Mouse (Mus musculus): ENCODE measurements around the gene Arl4d. TPM values are rescaled to one million over a fixed set of nuclear protein-coding genes. Genes with fewer than 3 reads are reported as not detected.
A peak's percentile ranks its signal among the peaks of the same experiment; 100 is the strongest.

Gene Arl4d
- polyA plus RNA-seq, 1 experiment from 2014 or later, result 6.3 TPM

DNA sequence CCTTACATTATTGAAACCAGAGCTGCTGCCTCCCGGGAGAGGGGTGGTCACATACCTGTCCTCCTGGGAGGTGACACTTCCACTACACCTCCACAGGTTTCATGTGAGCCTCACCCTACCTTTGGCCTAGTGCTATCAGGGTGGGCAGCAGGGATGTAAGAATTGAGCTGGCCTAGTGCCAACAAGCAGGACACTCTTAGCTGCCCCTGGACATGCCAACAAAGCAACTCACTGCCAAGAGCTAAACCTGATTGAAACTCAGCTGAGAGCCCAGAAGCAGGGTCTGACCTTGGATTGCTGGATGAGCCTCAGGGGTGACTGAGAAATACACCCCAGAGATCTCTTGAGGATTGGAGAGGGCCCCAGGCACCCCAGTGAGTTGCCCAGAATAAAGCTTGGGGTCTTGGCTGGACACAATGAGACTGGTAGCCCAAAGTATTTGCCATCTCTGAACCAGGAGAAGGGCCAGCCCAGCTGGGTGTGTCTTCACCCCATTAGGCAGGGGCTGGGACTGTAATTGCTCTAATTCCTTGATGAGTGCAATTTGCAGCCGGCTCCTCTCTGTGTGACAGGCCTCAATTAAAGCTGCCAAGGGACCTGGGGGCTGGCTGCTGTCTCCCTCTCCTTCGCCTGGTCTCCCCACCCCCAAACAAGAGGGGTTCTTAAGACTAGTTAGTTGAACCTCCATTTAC is 15.4 kb downstream of the Arl4d start:
- Histone ChIP-seq H3K9me3 (ENCODE audit: control insufficient read depth) (no peaks in the 10 kb centered on the region), H3K9ac (ENCODE audit: low read depth, low read length) (no peak overlapping the region), H3K4me2 (replicated peaks; ENCODE audit: low read depth) (no peak overlapping the region), H3K27me3 (replicated peaks; ENCODE audit: control insufficient read depth, insufficient read depth, low read length) (no peaks in the 10 kb centered on the region), H3K4me3 (ENCODE audit: low read depth, low read length) (no peak overlapping the region), H3K36me3 (ENCODE audit: control insufficient read depth, insufficient read depth) (no peaks in the 10 kb centered on the region), H3K4me1 (replicated peaks; ENCODE audit: control insufficient read depth, insufficient read depth, low read length) (no peaks in the 10 kb centered on the region), H3K27ac (ENCODE audit: low read depth, low read length) (no peak overlapping the region; the same call in 1 of the 2 replicates)
- ATAC-seq, result no peak
- 49% methylated on average over 3 of the region's 3 CpGs for WGBS
- no peak for TF ChIP-seq CTCF (IDR thresholded peaks at IDR 0.05; ENCODE audit: low read depth)

DNA sequence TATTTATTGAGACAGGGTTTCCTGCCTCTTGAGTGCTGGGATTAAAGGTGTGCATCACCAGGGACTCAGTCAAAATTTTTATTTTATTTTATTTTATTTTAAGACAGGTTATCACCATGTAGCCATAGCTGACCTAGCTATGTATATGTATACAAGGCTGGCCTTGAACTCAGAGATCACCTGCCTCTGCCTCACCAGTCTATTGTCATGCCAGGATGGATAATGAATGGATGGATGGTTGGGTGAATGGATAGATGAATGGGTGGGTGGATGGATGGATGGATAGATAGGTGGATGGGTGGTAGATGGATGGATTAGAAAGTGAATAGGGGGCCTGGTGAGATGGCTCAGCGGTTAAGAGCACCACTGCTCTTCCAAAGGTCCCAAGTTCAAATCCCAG is 16.6 kb downstream of the Arl4d start:
- Histone ChIP-seq H3K9ac (ENCODE audit: low read depth, low read length) (no peak overlapping the region), H3K4me1 (replicated peaks; ENCODE audit: control insufficient read depth, insufficient read depth, low read length) (no peaks in the 10 kb centered on the region), H3K27me3 (replicated peaks; ENCODE audit: control insufficient read depth, insufficient read depth, low read length) (no peaks in the 10 kb centered on the region), H3K36me3 (ENCODE audit: control insufficient read depth, insufficient read depth) (no peaks in the 10 kb centered on the region), H3K4me3 (ENCODE audit: low read depth, low read length) (no peak overlapping the region), H3K27ac (ENCODE audit: low read depth, low read length) (no peak overlapping the region), H3K4me2 (replicated peaks; ENCODE audit: low read depth) (no peak overlapping the region), H3K9me3 (ENCODE audit: control insufficient read depth) (no peaks in the 10 kb centered on the region)
- TF ChIP-seq CTCF (IDR thresholded peaks at IDR 0.05; ENCODE audit: low read depth), result no peak
- ATAC-seq, result no peak
- WGBS, result 77% methylated on average over 1 of the region's 1 CpGs

- Histone ChIP-seq H3K4me1 (replicated peaks; ENCODE audit: control insufficient read depth, insufficient read depth, low read length) (no peaks in the 10 kb centered on the region), H3K36me3 (ENCODE audit: control insufficient read depth, insufficient read depth) (no peaks in the 10 kb centered on the region), H3K9me3 (ENCODE audit: control insufficient read depth) (no peaks in the 10 kb centered on the region), H3K27ac (ENCODE audit: low read depth, low read length) (no peak overlapping the region), H3K9ac (ENCODE audit: low read depth, low read length) (no peak overlapping the region), H3K27me3 (replicated peaks; ENCODE audit: control insufficient read depth, insufficient read depth, low read length) (no peaks in the 10 kb centered on the region), H3K4me2 (replicated peaks; ENCODE audit: low read depth) (no peak overlapping the region), H3K4me3 (ENCODE audit: low read depth, low read length) (no peak overlapping the region)
- no peak for ATAC-seq
- 39% methylated on average over 7 of the region's 7 CpGs for WGBS
- TF ChIP-seq CTCF (IDR thresholded peaks at IDR 0.05; ENCODE audit: low read depth), result no peak
Observed at GRCm38 (mm10) chr11:101682410-101682960, 17.1 kb downstream of the Arl4d start.

DNA sequence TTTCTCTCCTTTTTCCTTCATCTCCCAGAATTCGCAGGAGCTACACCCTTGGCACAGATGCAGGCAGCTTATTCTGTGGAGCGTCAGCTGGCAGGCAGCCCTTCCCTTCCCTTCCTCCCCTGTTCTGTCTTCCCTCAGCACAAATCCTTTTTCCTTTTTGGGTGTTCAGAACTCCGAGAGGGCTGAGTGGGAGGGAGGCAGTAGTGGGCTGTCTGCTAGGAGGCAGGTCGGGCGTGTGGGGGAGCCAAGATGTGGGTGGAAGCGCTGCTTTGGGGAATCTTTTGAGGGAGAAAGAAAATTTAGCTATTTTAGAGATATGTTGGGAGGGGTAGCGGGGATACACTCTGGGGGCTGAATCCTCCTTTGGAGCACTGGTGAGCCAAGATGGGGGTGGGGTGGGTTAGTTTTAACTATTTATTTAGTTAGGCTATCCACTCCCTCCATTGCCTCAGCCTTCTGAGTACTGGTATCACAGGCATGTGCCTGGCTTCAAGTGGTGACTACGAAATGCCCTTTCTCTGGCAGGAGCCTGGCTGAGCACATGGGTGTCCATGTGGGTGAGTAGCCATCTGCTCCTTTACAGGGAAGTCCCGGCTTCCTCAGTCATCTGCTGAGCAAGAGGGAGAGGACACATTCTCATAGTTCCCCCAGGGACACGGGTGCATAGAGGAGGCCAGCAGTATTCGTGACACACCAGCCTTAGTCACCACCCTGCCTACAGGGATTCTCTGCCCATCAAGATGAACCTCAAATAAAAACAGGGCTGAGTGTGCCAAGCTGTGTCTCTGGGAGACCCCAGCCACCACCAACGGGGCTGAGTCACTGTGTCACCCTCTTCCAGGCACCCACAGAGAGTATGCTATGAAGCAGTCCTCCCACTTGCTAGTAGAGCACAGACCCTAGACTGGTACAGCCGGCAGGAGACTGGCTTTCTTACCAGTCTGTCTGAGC is 22.3 kb downstream of the Arl4d start:
- Histone ChIP-seq H3K9ac (ENCODE audit: low read depth, low read length) (no peak overlapping the region), H3K4me2 (replicated peaks; ENCODE audit: low read depth) (no peak overlapping the region), H3K27me3 (replicated peaks; ENCODE audit: control insufficient read depth, insufficient read depth, low read length) (no peaks in the 10 kb centered on the region), H3K9me3 (ENCODE audit: control insufficient read depth) (no peaks in the 10 kb centered on the region), H3K27ac (ENCODE audit: low read depth, low read length) (peak overlapping the region; percentile 24), H3K4me1 (replicated peaks; ENCODE audit: control insufficient read depth, insufficient read depth, low read length) (no peaks in the 10 kb centered on the region), H3K4me3 (ENCODE audit: low read depth, low read length) (no peak overlapping the region), H3K36me3 (ENCODE audit: control insufficient read depth, insufficient read depth) (no peaks in the 10 kb centered on the region)
- peak; percentile 43; the same call in 1 of the 2 replicates for ATAC-seq
- 57% methylated on average over 13 of the region's 13 CpGs for WGBS
- no peak for TF ChIP-seq CTCF (IDR thresholded peaks at IDR 0.05; ENCODE audit: low read depth)

GRCm38 (mm10) chr11:101689701-101690113 is 24.4 kb downstream of the Arl4d start:
- 76% methylated on average over 10 of the region's 10 CpGs for WGBS
- no peaks in the 10 kb centered on the region for H3K36me3 ChIP-seq (ENCODE audit: control insufficient read depth, insufficient read depth)

DNA sequence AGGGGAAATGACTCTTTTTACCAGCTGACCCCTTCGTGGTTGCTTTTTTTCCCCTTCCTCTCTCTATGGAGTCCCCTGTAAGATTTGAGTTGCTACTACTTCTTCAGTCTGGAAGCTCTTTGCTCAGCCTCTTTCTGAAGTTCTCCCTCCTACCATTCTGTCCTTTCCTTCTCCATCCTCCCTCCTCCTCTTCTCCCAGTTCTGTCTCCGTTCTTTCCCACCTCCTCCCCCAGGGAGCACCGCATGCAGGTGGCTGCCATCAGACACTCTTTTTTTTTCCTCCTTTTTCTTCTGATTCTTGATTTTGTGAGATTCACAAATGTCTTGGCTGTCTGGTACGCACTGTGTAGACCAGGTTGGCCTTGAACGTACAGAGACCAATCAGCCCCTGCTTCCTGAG is 25.0 kb downstream of the Arl4d start:
- Histone ChIP-seq H3K9me3 (ENCODE audit: control insufficient read depth) (no peaks in the 10 kb centered on the region), H3K9ac (ENCODE audit: low read depth, low read length) (no peak overlapping the region), H3K4me3 (ENCODE audit: low read depth, low read length) (no peak overlapping the region), H3K27me3 (replicated peaks; ENCODE audit: control insufficient read depth, insufficient read depth, low read length) (no peaks in the 10 kb centered on the region), H3K4me1 (replicated peaks; ENCODE audit: control insufficient read depth, insufficient read depth, low read length) (no peaks in the 10 kb centered on the region), H3K36me3 (ENCODE audit: control insufficient read depth, insufficient read depth) (no peaks in the 10 kb centered on the region), H3K4me2 (replicated peaks; ENCODE audit: low read depth) (no peak overlapping the region), H3K27ac (ENCODE audit: low read depth, low read length) (no peak overlapping the region)
- TF ChIP-seq CTCF (IDR thresholded peaks at IDR 0.05; ENCODE audit: low read depth), result no peak
- ATAC-seq, result no peak
- 76% methylated on average over 5 of the region's 5 CpGs for whole genome bisulfite sequencing

More at GRCm38 (mm10) chr11:101689701-101690113, 24.4 kb downstream of the Arl4d start:
- Histone ChIP-seq H3K4me1 (replicated peaks; ENCODE audit: control insufficient read depth, insufficient read depth, low read length) (no peaks in the 10 kb centered on the region), H3K27ac (ENCODE audit: low read depth, low read length) (no peak overlapping the region), H3K4me2 (replicated peaks; ENCODE audit: low read depth) (no peak overlapping the region), H3K27me3 (replicated peaks; ENCODE audit: control insufficient read depth, insufficient read depth, low read length) (no peaks in the 10 kb centered on the region), H3K9ac (ENCODE audit: low read depth, low read length) (no peak overlapping the region), H3K4me3 (ENCODE audit: low read depth, low read length) (no peak overlapping the region), H3K9me3 (ENCODE audit: control insufficient read depth) (no peaks in the 10 kb centered on the region)
- no peak for TF ChIP-seq CTCF (IDR thresholded peaks at IDR 0.05; ENCODE audit: low read depth)
- ATAC-seq, result no peak
